ENCODE assay signal across 8 mouse cellular contexts in the genomic region with DNA sequence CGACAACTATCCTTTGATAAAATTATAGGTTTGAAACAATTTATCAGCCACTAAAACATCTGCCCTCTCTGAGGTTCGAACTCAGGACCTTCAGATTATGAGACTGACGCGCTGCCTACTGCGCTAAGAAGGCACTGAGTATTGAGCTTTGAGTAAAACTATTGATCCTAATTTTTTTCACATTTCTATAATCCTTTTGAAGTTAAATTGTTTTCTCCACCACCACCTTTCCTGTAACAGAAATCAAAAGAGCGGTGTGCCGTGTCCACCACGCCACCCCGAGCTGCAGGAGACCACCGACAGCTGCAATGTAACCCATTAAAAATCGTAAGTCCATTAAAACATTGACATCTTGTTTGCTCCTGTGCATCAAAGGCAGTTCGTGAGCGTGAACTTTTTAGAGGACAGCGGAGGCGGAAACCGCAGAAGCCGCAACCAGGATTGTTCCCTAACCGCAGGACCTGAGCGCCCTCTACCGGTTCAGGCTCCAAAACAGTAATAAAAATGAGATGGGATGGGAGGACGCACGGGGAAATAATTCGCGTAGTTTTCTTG. TPM values are rescaled to one million over a fixed set of nuclear protein-coding genes. Genes with fewer than 3 reads are reported as not detected.
A peak's percentile ranks its signal among the peaks of the same experiment; 100 is the strongest.
DNase-seq lines count a peak whose midpoint lies in the region; ATAC-seq and TF ChIP-seq lines count a peak whose summit lies in the region.

No protein-coding gene starts in this region.

- H3K27me3 ChIP-seq in intestine, embryonic 14.5 days (replicated peaks; ENCODE audit: control insufficient read depth, insufficient read depth, low read length), result no peaks in the 10 kb centered on the region
- no peaks in the 10 kb centered on the region; the same call in 1 of the 2 replicates for H3K27me3 ChIP-seq in small intestine, adult 2 months (ENCODE audit: control insufficient read depth, insufficient read depth, low read length)

- peak; percentile 84 to 85 for DNase-seq in adrenal gland, adult 18-20 months (ENCODE audit: low spot score in 2 of 2)
- DNase-seq in gastrocnemius, postnatal 14 days, result peak; percentile 78
- peak; percentile 95 for DNase-seq in intestine, embryonic 14.5 days (ENCODE audit: low spot score)
- peak; percentile 69 to 87 for DNase-seq in left cerebral cortex, postnatal 14 days (ENCODE audit: low spot score in 2 of 2)
- peak; percentile 91 for DNase-seq in mesoderm, embryonic 11.5 days (ENCODE audit: low read depth, low spot score)

- intact Hi-C loops in gastrocnemius, postnatal 14 days (cut with DNase I; ENCODE audit: low total_unique reads), result no loop called here
- intact Hi-C loops in left cerebral cortex, postnatal 14 days (cut with DNase I), result loop anchor here (2.0 to 10.0 kb wide), 4 partner anchors 52 to 152 kb away; a partner anchor contains a TSS

- peak; percentile 67; the same call in 1 of the 2 replicates for ATAC-seq in intestine, embryonic 14.5 days (replicated peaks; ENCODE audit: low FRiP score, low TSS enrichment, low read depth)
- ATAC-seq in inflammation-experienced regulatory T-cells, adult 6 months, result no peak

- peak; percentile 79 for TF ChIP-seq CTCF in cortical plate, adult 2 months (IDR thresholded peaks at IDR 0.05; ENCODE audit: extremely low read depth, insufficient read depth, low read length)
- TF ChIP-seq CTCF in small intestine, adult 2 months (IDR thresholded peaks at IDR 0.05; ENCODE audit: extremely low read depth, insufficient read length, insufficient replicate concordance, low read depth, low read length), result peak; percentile 92

- WGBS in intestine, embryonic 14.5 days, result under 1% methylated on average over 24 of the region's 24 CpGs
- under 1% methylated on average over 24 of the region's 24 CpGs for WGBS in small intestine, adult 2 months

- no peak overlapping the region for H3K27ac ChIP-seq in cortical plate, adult 2 months (ENCODE audit: insufficient read depth, low read length)
- H3K27ac ChIP-seq in intestine, embryonic 14.5 days (ENCODE audit: low read depth), result no peak overlapping the region
- no peak overlapping the region for H3K27ac ChIP-seq in small intestine, adult 2 months (ENCODE audit: insufficient read depth, low read depth, low read length)

- no peaks in the 10 kb centered on the region; the same call in 1 of the 2 replicates for H3K4me1 ChIP-seq in cortical plate, adult 2 months (ENCODE audit: control insufficient read depth, insufficient read depth, low read length)
- peaks cover 13% of the 10 kb centered on the region; the same call in 1 of the 2 replicates for H3K4me1 ChIP-seq in intestine, embryonic 14.5 days (replicated peaks; ENCODE audit: control insufficient read depth, insufficient read depth, low read length)
- no peaks in the 10 kb centered on the region for H3K4me1 ChIP-seq in small intestine, adult 2 months (ENCODE audit: control insufficient read depth, insufficient read depth, insufficient read length, low read length)

- peak overlapping the region; percentile 84 for H3K4me2 ChIP-seq in intestine, embryonic 14.5 days (ENCODE audit: low read length)

- peak overlapping the region; percentile 57 for H3K4me3 ChIP-seq in cortical plate, adult 2 months (ENCODE audit: insufficient read depth, low read length)
- H3K4me3 ChIP-seq in intestine, embryonic 14.5 days (ENCODE audit: low read depth, low read length), result peak overlapping the region; percentile 48
- H3K4me3 ChIP-seq in small intestine, adult 2 months (ENCODE audit: low read depth, low read length), result peak overlapping the region; percentile 62

- TF ChIP-seq POLR2A in cortical plate, adult 2 months (IDR thresholded peaks at IDR 0.05; ENCODE audit: extremely low read depth, insufficient read depth, low read length), result no peak
- TF ChIP-seq POLR2A in small intestine, adult 2 months (IDR thresholded peaks at IDR 0.05; ENCODE audit: low read depth, low read length), result no peak

- no peaks in the 10 kb centered on the region for H3K9me3 ChIP-seq in intestine, embryonic 14.5 days (ENCODE audit: control insufficient read depth, low read length)

- H3K9ac ChIP-seq in intestine, embryonic 14.5 days (ENCODE audit: low read length), result 0 out of 2 replicates have a peak overlapping the region, but pooled peaks have one; percentile 20

- H3K36me3 ChIP-seq in intestine, embryonic 14.5 days (ENCODE audit: control insufficient read depth, insufficient read depth, low read length), result no peaks in the 10 kb centered on the region
- H3K36me3 ChIP-seq in small intestine, adult 2 months (ENCODE audit: control insufficient read depth, insufficient read depth, low read length), result no peaks in the 10 kb centered on the region

RNA-seq across cellular contexts. Expression of a gene that starts 14.8 kb away (rescaled TPM):
- not detected for total RNA-seq in adrenal gland, adult 18-20 months (2021)
- polyA plus RNA-seq in cortical plate, adult 2 months (2012; rRNA removed), result 1.6 TPM in 1 of 2 replicates, not detected in the other
- total RNA-seq in gastrocnemius, postnatal 14 days (2021), result not detected
- 0.43 TPM in 1 of 2 replicates, not detected in the other for polyA plus RNA-seq in intestine, embryonic 14.5 days (2014; fragmentation: Nextera tagmentation; extraction: Ambion mirVana)
- under 1 TPM in 1 of 2 experiments, not detected in 1; 0.30 TPM for total RNA-seq in left cerebral cortex, postnatal 14 days (2021)
- not detected in 2 replicates for polyA plus RNA-seq in small intestine, adult 2 months (2012; rRNA removed)
- not detected for polyA plus RNA-seq in inflammation-experienced regulatory T-cells, adult 6 months (2017; shearing (Covaris generic))

RNA-seq across cellular contexts. Expression of a gene that starts 20.0 kb away (rescaled TPM):
- total RNA-seq in adrenal gland, adult 18-20 months (2021), result not detected
- not detected in 2 replicates for polyA plus RNA-seq in cortical plate, adult 2 months (2012; rRNA removed)
- not detected for total RNA-seq in gastrocnemius, postnatal 14 days (2021)
- polyA plus RNA-seq in intestine, embryonic 14.5 days (2014; fragmentation: Nextera tagmentation; extraction: Ambion mirVana), result not detected in 2 replicates
- total RNA-seq in left cerebral cortex, postnatal 14 days (2021), result not detected
- not detected in 2 replicates for polyA plus RNA-seq in small intestine, adult 2 months (2012; rRNA removed)
- polyA plus RNA-seq in inflammation-experienced regulatory T-cells, adult 6 months (2017; shearing (Covaris generic)), result not detected

RNA-seq across cellular contexts. Expression of a gene that starts 34.2 kb away (rescaled TPM):
- not detected for total RNA-seq in adrenal gland, adult 18-20 months (2021)
- 0.10 TPM in 1 of 2 replicates, not detected in the other for polyA plus RNA-seq in cortical plate, adult 2 months (2012; rRNA removed)
- total RNA-seq in gastrocnemius, postnatal 14 days (2021), result not detected
- not detected in 2 replicates for polyA plus RNA-seq in intestine, embryonic 14.5 days (2014; fragmentation: Nextera tagmentation; extraction: Ambion mirVana)
- not detected for total RNA-seq in left cerebral cortex, postnatal 14 days (2021)
- not detected in 2 replicates for polyA plus RNA-seq in small intestine, adult 2 months (2012; rRNA removed)
- not detected for polyA plus RNA-seq in inflammation-experienced regulatory T-cells, adult 6 months (2017; shearing (Covaris generic))

RNA-seq across cellular contexts. Expression of a gene that starts 35.9 kb away (rescaled TPM):
- 1 to 10 TPM; 9.5 to 9.8 TPM for total RNA-seq in adrenal gland, adult 18-20 months (2021)
- polyA plus RNA-seq in cortical plate, adult 2 months (2012; rRNA removed), result 5.7 and 6.3 TPM in 2 replicates
- 1 to 10 TPM; 5.5 to 5.9 TPM for total RNA-seq in gastrocnemius, postnatal 14 days (2021)
- 10.1 and 12.7 TPM in 2 replicates for polyA plus RNA-seq in intestine, embryonic 14.5 days (2014; fragmentation: Nextera tagmentation; extraction: Ambion mirVana)
- 1 to 10 TPM; 6.9 to 7.7 TPM for total RNA-seq in left cerebral cortex, postnatal 14 days (2021)
- 0.13 and 0.38 TPM in 2 replicates for polyA plus RNA-seq in small intestine, adult 2 months (2012; rRNA removed)
- polyA plus RNA-seq in inflammation-experienced regulatory T-cells, adult 6 months (2017; shearing (Covaris generic)), result 1 to 10 TPM; 3.9 to 9.2 (median 8.1) TPM
